Mouse (Mus musculus) embryo, embryonic 10 days (tissue): ENCODE results near the gene Mrpl54.
A peak's percentile ranks its signal among the peaks of the same experiment; 100 is the strongest.
"Not testable (repeated sequence)": the region's sequence is repeated elsewhere in the genome, so short reads cannot be mapped to it uniquely, and the experiment has no call there.

Source experiments
- DNase-seq: peaks from one replicate; pipeline ENCODE4 v3.0.0-alpha.2; 2015; ENCODE audit warnings: low spot score

The Mrpl54 gene

GRCm38 (mm10) chr10:81229735-81230437 lies 36.8 kb downstream of the Mrpl54 start:
- no peak for DNase-seq

GRCm38 (mm10) chr10:81223731-81224130 lies 43.0 kb downstream of the Mrpl54 start:
- DNase-seq, result not testable (repeated sequence)

GRCm38 (mm10) chr10:81221402-81222015 lies 45.2 kb downstream of the Mrpl54 start:
- DNase-seq, result no peak

GRCm38 (mm10) chr10:81217964-81218363 lies 48.8 kb downstream of the Mrpl54 start:
- peak; percentile 75 for DNase-seq

- peak; percentile 49 for DNase-seq
These were observed 49.5 kb downstream of the Mrpl54 start for GRCm38 (mm10) chr10:81217267-81217666.

GRCm38 (mm10) chr10:81216810-81217209 lies 49.9 kb downstream of the Mrpl54 start:
- DNase-seq, result no peak

GRCm38 (mm10) chr10:81216260-81216659 lies 50.5 kb downstream of the Mrpl54 start:
- DNase-seq, result no peak
